Mouse (Mus musculus) testis, postnatal 10 days (tissue): ENCODE results near the gene Fyttd1.
A peak's percentile ranks its signal among the peaks of the same experiment; 100 is the strongest.
"Not testable (repeated sequence)": the region's sequence is repeated elsewhere in the genome, so short reads cannot be mapped to it uniquely, and the experiment has no call there.

ENCODE experiments used
- DNase-seq: peaks from one replicate; pipeline ENCODE4 v3.0.0; 2021; ENCODE audit warnings: low spot score

Gene Fyttd1

GRCm38 (mm10) chr16:32877343-32878156 is at the start of gene Fyttd1, which contains the start of gene Rubcn:
Fyttd1 (plus strand) TSS chr16:32877500.
Rubcn (minus strand) TSS chr16:32877766.
- peak; percentile 95 for DNase-seq

GRCm38 (mm10) chr16:32829104-32829503 is 48.2 kb upstream of the Fyttd1 start:
- DNase-seq, result no peak

GRCm38 (mm10) chr16:32831501-32831900 is 45.8 kb upstream of the Fyttd1 start:
- no peak for DNase-seq

DNA sequence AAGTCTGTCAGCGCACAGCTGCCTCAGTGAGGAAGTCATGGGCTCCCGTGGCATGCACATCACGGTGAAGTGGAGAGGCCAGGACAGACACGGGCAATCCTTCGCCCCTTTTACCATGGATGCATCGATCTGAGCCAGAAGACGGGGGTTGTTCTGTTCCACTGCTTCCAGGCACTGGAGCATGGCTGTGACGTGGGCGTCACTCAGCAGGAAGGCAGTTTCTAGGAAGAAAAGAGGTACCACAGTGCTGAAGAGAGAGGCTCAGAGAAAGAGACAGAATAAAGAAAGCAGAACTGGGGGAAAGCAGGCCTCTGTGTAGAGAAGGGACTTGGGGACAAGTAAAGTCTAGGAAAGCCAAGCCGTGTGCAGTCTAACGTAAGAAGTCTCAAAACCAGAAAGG is 30.2 kb upstream of the Fyttd1 start:
- no peak for DNase-seq

DNA sequence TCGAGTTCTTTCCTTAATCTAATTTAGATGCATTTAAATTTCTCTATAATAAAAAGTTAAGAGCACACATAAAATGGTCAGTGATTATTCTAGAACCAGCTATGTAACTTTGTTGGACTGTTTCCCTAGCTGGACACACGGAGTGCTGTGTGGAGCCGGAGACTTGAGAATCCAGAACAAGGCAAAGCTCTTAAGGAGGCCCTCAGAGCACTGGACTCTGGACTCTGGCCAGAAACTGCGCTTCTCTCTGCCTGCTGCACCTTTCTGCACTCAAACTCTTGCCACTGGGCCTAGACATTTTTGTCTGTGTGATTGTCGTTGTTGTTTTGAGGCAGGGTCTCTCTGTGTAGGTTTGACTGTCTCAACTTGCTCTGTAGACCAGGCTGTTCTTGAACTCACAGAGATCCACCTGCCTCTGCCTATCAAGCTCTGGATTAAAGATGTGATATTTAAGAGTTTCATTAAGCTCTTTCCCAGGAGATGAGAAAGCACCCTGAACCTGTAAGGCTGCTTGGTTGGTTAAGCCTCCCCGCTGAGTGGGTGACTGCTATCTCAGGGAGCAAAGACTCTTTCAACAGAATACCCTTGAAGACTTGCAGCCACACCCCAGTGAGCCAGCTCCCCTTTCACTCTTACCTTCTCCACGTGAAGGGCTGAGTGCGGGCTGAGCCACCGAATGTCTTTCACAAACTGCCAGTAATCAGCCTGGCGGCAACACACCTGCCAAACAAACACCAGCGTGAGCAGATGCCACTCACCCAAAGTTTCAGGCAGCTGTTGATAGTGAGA is 28.1 kb upstream of the Fyttd1 start:
- DNase-seq, result no peak

- no peak for DNase-seq
These were observed 23.7 kb upstream of the Fyttd1 start for GRCm38 (mm10) chr16:32853492-32854049.

DNA sequence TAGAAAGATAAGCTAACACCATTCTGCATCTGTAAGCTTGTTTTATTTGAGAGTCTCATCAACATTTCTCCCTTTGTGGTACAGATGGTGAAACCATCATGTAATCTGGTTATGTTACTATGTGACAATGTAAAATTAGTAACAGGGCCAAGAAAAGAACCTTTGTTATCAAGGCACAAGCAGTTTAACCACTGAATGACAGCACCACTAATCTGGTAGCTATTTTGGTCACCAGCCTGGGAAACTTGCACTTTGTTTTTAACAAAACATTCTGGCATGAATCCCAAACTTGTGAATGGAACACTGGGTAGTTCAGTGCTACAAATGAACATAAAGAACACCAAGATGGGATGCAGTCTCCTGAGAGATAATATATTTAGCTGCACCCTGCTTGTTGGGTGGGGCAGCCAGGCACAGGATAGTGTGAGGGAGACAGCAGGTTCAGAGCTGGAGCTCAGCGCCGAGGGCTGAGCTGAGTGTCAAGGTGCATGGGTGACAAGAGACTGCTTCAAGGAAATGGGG is 23.2 kb upstream of the Fyttd1 start:
- DNase-seq, result no peak

- no peak for DNase-seq
These were observed 20.5 kb upstream of the Fyttd1 start for GRCm38 (mm10) chr16:32856751-32857150.

DNA sequence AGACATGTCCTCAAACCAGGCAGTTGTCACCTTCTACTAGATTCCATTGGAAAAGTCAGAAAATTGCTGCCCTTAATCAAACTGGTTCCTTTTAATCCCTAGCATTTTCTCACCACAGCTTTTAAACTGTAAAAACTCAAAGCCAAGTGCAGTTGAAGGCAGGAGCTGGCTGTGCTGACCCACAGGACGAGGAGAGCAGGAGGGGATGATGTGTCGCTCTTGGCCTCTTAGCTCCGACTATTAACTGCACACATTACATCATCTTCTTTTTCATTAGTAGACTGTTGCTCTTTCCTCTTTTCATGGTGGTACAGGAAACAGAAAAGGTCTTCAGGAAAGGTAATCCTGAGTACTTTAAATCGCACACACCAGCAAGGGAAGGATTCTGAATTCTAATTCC is 18.9 kb upstream of the Fyttd1 start:
- DNase-seq, result no peak

DNA sequence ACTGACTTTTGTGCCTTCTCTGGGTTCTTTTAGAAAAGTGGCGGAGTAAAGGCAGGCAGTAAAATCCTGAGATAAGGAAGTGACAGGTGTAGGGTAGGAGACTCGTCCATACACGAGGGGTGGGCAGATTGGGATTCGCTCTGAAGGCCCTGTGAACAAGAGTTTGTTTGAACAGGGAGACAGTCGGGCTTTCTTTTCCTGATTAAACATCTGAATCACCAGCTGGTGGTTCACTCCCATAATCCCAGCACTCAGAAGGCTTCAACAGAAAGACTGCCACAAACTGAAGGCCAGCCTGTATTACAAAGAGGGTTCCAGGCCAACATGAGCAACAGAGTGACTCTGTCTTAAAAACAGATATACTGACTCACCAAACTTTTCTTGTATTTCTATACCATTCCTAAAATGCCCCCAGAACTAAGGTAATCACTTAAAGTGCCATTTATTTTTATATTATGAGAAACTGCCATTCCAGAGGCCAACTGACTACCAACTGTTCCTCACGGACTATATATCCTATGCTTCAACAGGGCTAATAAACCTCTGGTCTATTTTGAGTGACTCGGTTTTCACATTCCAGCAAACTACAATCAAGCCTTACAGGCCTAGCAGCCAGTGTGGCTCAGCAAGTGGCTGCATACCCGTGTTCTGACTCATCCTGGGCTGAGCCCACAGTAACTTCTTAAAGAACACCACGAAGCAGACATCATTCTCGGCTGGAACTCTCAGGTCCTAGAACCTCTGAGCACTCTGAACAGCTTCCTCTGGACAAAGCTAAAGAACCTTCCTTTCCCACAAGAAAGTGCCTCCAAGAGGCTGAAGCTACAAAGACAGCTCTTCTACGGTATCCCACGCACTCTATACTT is 18.3 kb upstream of the Fyttd1 start:
- DNase-seq, result no peak

- DNase-seq, result no peak
These were observed 15.4 kb upstream of the Fyttd1 start for GRCm38 (mm10) chr16:32861813-32862385.

DNA sequence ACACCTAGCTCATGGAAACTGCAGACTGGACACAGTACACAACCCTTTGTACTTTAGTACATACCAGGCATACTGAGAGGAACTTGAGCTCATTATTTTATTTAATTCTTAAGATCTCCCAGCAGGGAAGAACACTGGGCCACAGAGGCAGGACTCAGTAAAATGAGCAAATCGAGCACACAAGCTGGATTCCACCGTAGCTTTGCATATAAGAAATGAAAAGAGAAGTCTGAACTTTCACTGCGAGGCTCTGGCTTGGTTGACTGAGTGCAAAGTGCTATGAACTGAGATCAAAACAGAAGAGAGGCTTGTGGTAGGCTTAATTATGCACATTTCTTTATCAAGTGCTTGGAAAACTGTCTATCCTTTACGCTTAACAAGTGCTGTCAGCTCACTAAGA is 11.9 kb upstream of the Fyttd1 start:
- DNase-seq, result no peak

- no peak for DNase-seq
These were observed 10.6 kb upstream of the Fyttd1 start for GRCm38 (mm10) chr16:32866713-32867112.

- DNase-seq, result peak; percentile 87
These were observed 9.3 kb upstream of the Fyttd1 start for GRCm38 (mm10) chr16:32867919-32868552.

- DNase-seq, result no peak
These were observed 7.1 kb upstream of the Fyttd1 start for GRCm38 (mm10) chr16:32870231-32870630.

GRCm38 (mm10) chr16:32873366-32873765 is 3.9 kb upstream of the Fyttd1 start:
- DNase-seq, result no peak

DNA sequence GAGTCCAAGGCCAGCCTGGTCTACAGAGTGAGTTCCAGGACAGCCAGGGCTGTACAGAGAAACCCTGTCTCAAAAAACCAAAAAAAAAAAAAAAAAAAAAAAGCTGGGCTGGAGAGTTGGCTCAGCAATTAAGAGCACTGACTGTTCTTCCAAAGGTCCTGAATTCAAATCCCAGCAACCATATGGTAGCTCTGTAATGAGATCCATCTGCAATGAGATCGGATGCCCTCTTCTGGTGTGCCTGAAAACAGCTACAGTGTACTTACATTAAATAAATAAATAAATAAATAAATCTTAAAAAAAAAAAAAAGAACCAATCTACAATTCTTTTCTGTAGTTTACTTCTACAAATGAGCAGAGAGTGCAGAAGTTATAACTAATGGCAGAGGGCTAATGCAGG is 2.0 kb upstream of the Fyttd1 start:
- DNase-seq, result not testable (repeated sequence)

DNA sequence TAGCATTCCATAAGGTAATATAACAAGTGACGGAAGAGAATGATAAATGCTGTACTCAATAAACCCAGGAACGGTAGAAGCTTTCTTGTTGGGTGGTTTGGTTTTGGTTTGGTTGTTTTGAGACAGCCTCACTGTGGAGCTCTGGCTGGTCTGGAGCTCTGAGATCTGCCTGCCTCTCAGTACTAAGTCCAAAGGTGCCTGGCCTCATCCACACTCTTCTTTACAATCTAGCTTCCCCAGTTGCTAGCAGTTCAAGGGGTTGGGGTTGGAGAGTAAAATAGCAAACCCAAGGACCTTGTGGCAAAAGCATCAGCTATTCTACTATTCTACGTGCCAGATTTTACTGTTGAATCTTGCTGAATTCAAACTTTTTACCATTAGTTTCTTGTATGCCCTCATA is 1.5 kb upstream of the Fyttd1 start:
- DNase-seq, result no peak

- no peak for DNase-seq
These were observed 469 bp upstream of the Fyttd1 start for GRCm38 (mm10) chr16:32876831-32877230.

DNA sequence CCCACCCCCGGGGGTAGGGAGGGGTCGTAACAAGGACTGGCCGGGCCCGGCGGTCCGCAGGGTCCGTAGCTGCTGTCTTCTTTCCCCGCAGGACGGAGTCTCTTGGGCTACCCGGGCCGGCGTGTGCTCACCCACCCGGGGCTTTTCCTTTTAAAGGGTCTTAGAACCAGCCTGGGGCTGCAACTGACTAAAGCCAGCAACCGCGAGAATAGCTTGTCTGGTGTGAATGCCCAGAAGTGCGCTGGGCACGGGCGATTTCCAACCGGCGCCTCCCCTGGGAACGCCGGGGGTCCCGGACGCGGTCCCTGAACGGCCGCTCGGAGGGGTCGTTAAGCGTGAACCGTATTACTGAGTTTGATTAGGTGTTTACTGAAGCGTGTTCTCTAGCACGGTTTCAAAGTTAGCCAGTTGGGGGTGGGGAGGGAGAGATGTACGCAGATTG is 878 bp downstream of the Fyttd1 start:
- peak; percentile 54 for DNase-seq
